Mouse (Mus musculus) neural tube, embryonic 12.5 days (tissue): ENCODE measurements around the gene Zkscan8. TPM values are rescaled to one million over a fixed set of nuclear protein-coding genes. Genes with fewer than 3 reads are reported as not detected.
"Not testable (repeated sequence)": the region's sequence is repeated elsewhere in the genome, so short reads cannot be mapped to it uniquely, and the experiment has no call there.

ENCODE experiments used
- ATAC-seq: fragments of 200-750 bp; cut with Nextera tagmentation; 2 replicates; pipeline ENCODE4 v1.8.0; 2017; ENCODE audit warnings: low read depth, mild to moderate bottlenecking, moderate TSS enrichment, moderate library complexity; ENCODE audit not compliant: low FRiP score
- H3K27ac ChIP-seq: fragments of 300-500 bp; sonication (generic); 2 replicates; pipeline ENCODE4 v1.5.1; 2016
- H3K27me3 ChIP-seq: fragments of 300-500 bp; sonication (generic); replicated peaks from 2 replicates; pipeline ENCODE4 v1.6.1; 2016; ENCODE audit warnings: mild to moderate bottlenecking
- H3K36me3 ChIP-seq: fragments of 300-500 bp; sonication (generic); 2 replicates; pipeline ENCODE4 v1.6.1; 2016; ENCODE audit warnings: mild to moderate bottlenecking
- H3K4me1 ChIP-seq: fragments of 300-500 bp; sonication (generic); 2 replicates; pipeline ENCODE4 v1.6.1; 2016
- H3K4me2 ChIP-seq: fragments of 300-500 bp; sonication (generic); replicated peaks from 2 replicates; pipeline ENCODE4 v1.6.1; 2016; ENCODE audit warnings: mild to moderate bottlenecking
- H3K4me3 ChIP-seq: fragments of 300-500 bp; sonication (generic); 2 replicates; pipeline ENCODE4 v1.5.1; 2016
- H3K9ac ChIP-seq: fragments of 300-500 bp; sonication (generic); 2 replicates; pipeline ENCODE4 v1.6.1; 2016; ENCODE audit warnings: mild to moderate bottlenecking
- H3K9me3 ChIP-seq: fragments of 300-500 bp; sonication (generic); 2 replicates; pipeline ENCODE4 v1.6.1; 2016; ENCODE audit warnings: mild to moderate bottlenecking
- WGBS: fragments of 180-500 bp; shearing (Covaris S2); methylation state at CpG from one replicate; pipeline ENCODE4 v1.1.7; 2016; 5-methylcytosine and 5-hydroxymethylcytosine counted together
- polyA plus RNA-seq: library from polyadenylated mRNA; unstranded; fragments of >200 nt; fragmentation: Nextera tagmentation; extraction: Ambion mirVana; gene quantifications from 2 replicates; pipeline ENCODE4 v1.2.1, GENCODE M21; 2016

Gene Zkscan8
- 5.9 and 6.8 TPM in 2 replicates for polyA plus RNA-seq

- peak; percentile 99 for ATAC-seq
- H3K36me3 ChIP-seq: peaks cover 7% of the 10 kb centered on the region
- H3K9ac ChIP-seq: peak within 1 kb of the TSS; percentile 96
- no peaks in the 10 kb centered on the region for H3K27me3 ChIP-seq
- no peaks in the 10 kb centered on the region for H3K9me3 ChIP-seq
- WGBS: under 1% methylated on average over 39 of the region's 39 CpGs
- H3K27ac ChIP-seq: peak within 1 kb of the TSS; percentile 81
- 0 out of 2 replicates have a peak, but pooled peaks cover 3% of the 10 kb centered on the region for H3K4me1 ChIP-seq
- peak within 1 kb of the TSS; percentile 83 for H3K4me3 ChIP-seq
- H3K4me2 ChIP-seq: peak within 1 kb of the TSS; percentile 62
These were observed at the start of gene Zkscan8 for GRCm38 (mm10) chr13:21530781-21531201. Zkscan8 (minus strand) TSS chr13:21531120.

GRCm38 (mm10) chr13:21559793-21560192 is 28.9 kb upstream of the Zkscan8 start, which contains the start of gene Olfr1535:
Olfr1535 (minus strand) TSS chr13:21559893.
- Histone ChIP-seq H3K27ac (no peak within 1 kb of the TSS), H3K4me1 (no peaks in the 10 kb centered on the region), H3K27me3 (no peaks in the 10 kb centered on the region), H3K9me3 (no peaks in the 10 kb centered on the region), H3K4me2 (no peak within 1 kb of the TSS), H3K9ac (no peak within 1 kb of the TSS), H3K36me3 (no peaks in the 10 kb centered on the region), H3K4me3 (no peak within 1 kb of the TSS)
- 63% methylated on average over 1 of the region's 1 CpGs for WGBS
- no peak for ATAC-seq

- Histone ChIP-seq H3K9ac (no peak overlapping the region), H3K4me1 (no peaks in the 10 kb centered on the region), H3K4me2 (no peak overlapping the region), H3K27ac (no peak overlapping the region), H3K4me3 (no peak overlapping the region), H3K27me3 (no peaks in the 10 kb centered on the region), H3K9me3 (no peaks in the 10 kb centered on the region), H3K36me3 (no peaks in the 10 kb centered on the region)
- 63% methylated on average over 3 of the region's 3 CpGs for WGBS
- ATAC-seq: no peak
These were observed 19.6 kb upstream of the Zkscan8 start for GRCm38 (mm10) chr13:21550416-21551110.

- H3K4me1 ChIP-seq: no peaks in the 10 kb centered on the region
- ATAC-seq: no peak
- H3K27ac ChIP-seq: no peak overlapping the region
- H3K9ac ChIP-seq: no peak overlapping the region
- H3K4me3 ChIP-seq: no peak overlapping the region
- 91% methylated on average over 3 of the region's 3 CpGs for WGBS
- H3K27me3 ChIP-seq: no peaks in the 10 kb centered on the region
- H3K4me2 ChIP-seq: no peak overlapping the region
- no peaks in the 10 kb centered on the region for H3K36me3 ChIP-seq
- H3K9me3 ChIP-seq: no peaks in the 10 kb centered on the region
These were observed 18.6 kb upstream of the Zkscan8 start for GRCm38 (mm10) chr13:21549487-21549886.

GRCm38 (mm10) chr13:21542708-21543107 is 11.8 kb upstream of the Zkscan8 start, which contains the start of gene Olfr1366:
Olfr1366 (minus strand) TSS chr13:21542808.
- Histone ChIP-seq H3K4me2 (no peak within 1 kb of the TSS), H3K27ac (no peak within 1 kb of the TSS), H3K9ac (no peak within 1 kb of the TSS), H3K36me3 (no peaks in the 10 kb centered on the region), H3K9me3 (no peaks in the 10 kb centered on the region), H3K4me1 (no peaks in the 10 kb centered on the region), H3K4me3 (no peak within 1 kb of the TSS), H3K27me3 (no peaks in the 10 kb centered on the region)
- no peak for ATAC-seq
- whole genome bisulfite sequencing: 79% methylated on average over 1 of the region's 1 CpGs

GRCm38 (mm10) chr13:21530136-21530535 is 784 bp downstream of the Zkscan8 start:
- H3K4me3 ChIP-seq: no peak overlapping the region
- no peak for ATAC-seq
- no peak overlapping the region for H3K27ac ChIP-seq
- H3K36me3 ChIP-seq: peaks cover 12% of the 10 kb centered on the region
- H3K9me3 ChIP-seq: no peaks in the 10 kb centered on the region
- 54% methylated on average over 7 of the region's 7 CpGs for WGBS
- H3K4me2 ChIP-seq: peak overlapping the region; percentile 62
- H3K27me3 ChIP-seq: no peaks in the 10 kb centered on the region
- H3K9ac ChIP-seq: no peak overlapping the region
- H3K4me1 ChIP-seq: 0 out of 2 replicates have a peak, but pooled peaks cover 3% of the 10 kb centered on the region

- H3K4me2 ChIP-seq: peak overlapping the region; percentile 67
- H3K27me3 ChIP-seq: no peaks in the 10 kb centered on the region
- H3K4me1 ChIP-seq: no peaks in the 10 kb centered on the region; the same call in 1 of the 2 replicates
- peak; percentile 96 for ATAC-seq
- H3K36me3 ChIP-seq: no peaks in the 10 kb centered on the region
- peak overlapping the region; percentile 59 for H3K9ac ChIP-seq
- H3K9me3 ChIP-seq: no peaks in the 10 kb centered on the region
- H3K4me3 ChIP-seq: peak overlapping the region; percentile 58
- H3K27ac ChIP-seq: peak overlapping the region; percentile 57
- under 1% methylated on average over 21 of the region's 21 CpGs for WGBS
These were observed 24.7 kb downstream of the Zkscan8 start for GRCm38 (mm10) chr13:21506221-21506649.

GRCm38 (mm10) chr13:21502296-21502695 is 28.6 kb downstream of the Zkscan8 start:
- H3K4me2 ChIP-seq: no peak overlapping the region
- no peak for ATAC-seq
- no peak overlapping the region for H3K4me3 ChIP-seq
- no peak overlapping the region for H3K9ac ChIP-seq
- H3K27me3 ChIP-seq: no peaks in the 10 kb centered on the region
- H3K9me3 ChIP-seq: no peaks in the 10 kb centered on the region
- no peaks in the 10 kb centered on the region; the same call in 1 of the 2 replicates for H3K4me1 ChIP-seq
- 83% methylated on average over 5 of the region's 5 CpGs for WGBS
- no peaks in the 10 kb centered on the region for H3K36me3 ChIP-seq
- H3K27ac ChIP-seq: no peak overlapping the region

- H3K9ac ChIP-seq, H3K27ac ChIP-seq, H3K4me3 ChIP-seq, H3K4me2 ChIP-seq, H3K4me1 ChIP-seq, H3K9me3 ChIP-seq, ATAC-seq, H3K27me3 ChIP-seq, H3K36me3 ChIP-seq: not testable (repeated sequence)
- WGBS: 93% methylated on average over 17 of the region's 17 CpGs
These were observed 29.7 kb downstream of the Zkscan8 start, which contains the start of gene Gm11273 for GRCm38 (mm10) chr13:21501182-21501581. Gm11273 (minus strand) TSS chr13:21501418.

- Histone ChIP-seq H3K9ac (no peak within 1 kb of the TSS), H3K4me1 (no peaks in the 10 kb centered on the region), H3K36me3 (no peaks in the 10 kb centered on the region), H3K4me3 (no peak within 1 kb of the TSS), H3K27me3 (no peaks in the 10 kb centered on the region), H3K4me2 (no peak within 1 kb of the TSS), H3K27ac (no peak within 1 kb of the TSS), H3K9me3 (no peaks in the 10 kb centered on the region)
- ATAC-seq: no peak
- WGBS: 95% methylated on average over 21 of the region's 21 CpGs
These were observed 35.8 kb downstream of the Zkscan8 start, which contains the start of gene AK157302 for GRCm38 (mm10) chr13:21495080-21495479. AK157302 (plus strand) TSS chr13:21495223.

- Histone ChIP-seq H3K36me3 (no peaks in the 10 kb centered on the region), H3K4me3 (no peak overlapping the region), H3K27ac (no peak overlapping the region), H3K4me2 (no peak overlapping the region), H3K27me3 (no peaks in the 10 kb centered on the region), H3K4me1 (no peaks in the 10 kb centered on the region), H3K9me3 (no peaks in the 10 kb centered on the region), H3K9ac (no peak overlapping the region)
- WGBS: 94% methylated on average over 5 of the region's 5 CpGs
- ATAC-seq: no peak
These were observed 38.1 kb downstream of the Zkscan8 start for GRCm38 (mm10) chr13:21492847-21493246.

GRCm38 (mm10) chr13:21486881-21487280 is 44.0 kb downstream of the Zkscan8 start:
- no peaks in the 10 kb centered on the region for H3K27me3 ChIP-seq
- no peak overlapping the region for H3K9ac ChIP-seq
- no peak for ATAC-seq
- WGBS: 91% methylated on average over 1 of the region's 1 CpGs
- H3K4me1 ChIP-seq: no peaks in the 10 kb centered on the region
- H3K36me3 ChIP-seq: peaks cover 18% of the 10 kb centered on the region; the same call in 1 of the 2 replicates
- H3K4me2 ChIP-seq: no peak overlapping the region
- H3K9me3 ChIP-seq: no peaks in the 10 kb centered on the region
- H3K4me3 ChIP-seq: no peak overlapping the region
- H3K27ac ChIP-seq: no peak overlapping the region
